Mouse (Mus musculus) olfactory bulb, adult 2 months (tissue): Measurements from ENCODE around the gene Olfr937.

Experiments
- CTCF ChIP-seq: fragments of 200-500 bp; IDR thresholded peaks from 2 replicates; pipeline ENCODE4 v1.5.1; 2012; ENCODE audit warnings: low read depth, mild to moderate bottlenecking, low read length, moderate library complexity; ENCODE audit not compliant: insufficient read depth
- POLR2A ChIP-seq: fragments of 200-500 bp; IDR thresholded peaks from 2 replicates; pipeline ENCODE4 v1.6.1; 2012; ENCODE audit warnings: mild to moderate bottlenecking, low read depth, low read length, moderate library complexity; ENCODE audit not compliant: insufficient read depth

GRCm38 (mm10) chr9:39064851-39065250 lies at the start of gene Olfr937:
- no peak for TF ChIP-seq CTCF
- TF ChIP-seq POLR2A = no peak
